Mouse (Mus musculus) heart, postnatal 10 days (tissue): ENCODE results near the gene Purb. TPM values are rescaled to one million over a fixed set of nuclear protein-coding genes. Genes with fewer than 3 reads are reported as not detected.
"Not testable (repeated sequence)": the region's sequence is repeated elsewhere in the genome, so short reads cannot be mapped to it uniquely, and the experiment has no call there.

Experiments used
- DNase-seq, 2 experiments: peaks; one replicate each; pipeline ENCODE4 v3.0.0; 2021
- intact Hi-C: fragments of 180-260 bp; cut with DNase I; formaldehyde crosslinking; loops from one replicate; pipeline ENCODE4 v1.15.1; 2025
- total RNA-seq, 2 experiments: library from RNA; stranded (reverse); gene quantifications; 2 replicates each; pipeline ENCODE4 v1.2.3; 2021

Gene Purb
- total RNA-seq, 2 experiments from 2014 or later, result 70.5 to 74.0 TPM

- intact Hi-C loops, result no loop called here
Observed at GRCm38 (mm10) chr11:6486916-6487315, 11.2 kb upstream of the Purb start.

GRCm38 (mm10) chr11:6484244-6484959, 8.7 kb upstream of the Purb start:
- intact Hi-C loops, result no loop called here
- no peak for DNase-seq

More at GRCm38 (mm10) chr11:6486916-6487315, 11.2 kb upstream of the Purb start:
- DNase-seq, result no peak

GRCm38 (mm10) chr11:6483103-6483502, 7.4 kb upstream of the Purb start:
- no peak for DNase-seq
- intact Hi-C loops, result no loop called here

GRCm38 (mm10) chr11:6481669-6482185, 6.0 kb upstream of the Purb start:
- peak; percentile 25 to 41 for DNase-seq
- intact Hi-C loops, result no loop called here

GRCm38 (mm10) chr11:6480681-6481405, 5.1 kb upstream of the Purb start:
- DNase-seq, result no peak
- intact Hi-C loops, result no loop called here

- intact Hi-C loops, result no loop called here
- no peak for DNase-seq
Observed at GRCm38 (mm10) chr11:6480191-6480590, 4.5 kb upstream of the Purb start.

- intact Hi-C loops, result no loop called here
- no peak for DNase-seq
Observed at GRCm38 (mm10) chr11:6479231-6479630, 3.5 kb upstream of the Purb start.

GRCm38 (mm10) chr11:6477350-6477749, 1.6 kb upstream of the Purb start:
- no peak for DNase-seq
- intact Hi-C loops, result no loop called here

GRCm38 (mm10) chr11:6476876-6477275, 1.2 kb upstream of the Purb start:
- intact Hi-C loops, result no loop called here

GRCm38 (mm10) chr11:6474874-6475731, 614 bp downstream of the Purb start:
- peak; percentile 72 to 77 for DNase-seq
- intact Hi-C loops, result loop anchor here (5.0 kb wide), 1 partner anchor 72 kb away; the partner anchor contains the start of gene Ccm2

More at GRCm38 (mm10) chr11:6476876-6477275, 1.2 kb upstream of the Purb start:
- DNase-seq, result no peak

GRCm38 (mm10) chr11:6474381-6474780, 1.3 kb downstream of the Purb start:
- intact Hi-C loops, result loop anchor here (5.0 kb wide), 1 partner anchor 73 kb away; the partner anchor contains the start of gene Ccm2
- DNase-seq, result no peak

GRCm38 (mm10) chr11:6472076-6472475, 3.6 kb downstream of the Purb start:
- no peak for DNase-seq
- intact Hi-C loops, result loop anchor here (2.0 to 5.0 kb wide), 2 partner anchors 57 to 75 kb away; partner anchors contain the start of gene Ccm2

GRCm38 (mm10) chr11:6471493-6471892, 4.2 kb downstream of the Purb start:
- intact Hi-C loops, result loop anchor here (5.0 kb wide), 1 partner anchor 76 kb away; the partner anchor contains the start of gene Ccm2
- no peak for DNase-seq

- intact Hi-C loops, result loop anchor here (5.0 kb wide), 1 partner anchor 76 kb away; the partner anchor contains the start of gene Ccm2
- DNase-seq, result no peak
Observed at GRCm38 (mm10) chr11:6471054-6471453, 4.7 kb downstream of the Purb start.

- DNase-seq, result no peak
- intact Hi-C loops, result no loop called here
Observed at GRCm38 (mm10) chr11:6468541-6468940, 7.2 kb downstream of the Purb start.

- intact Hi-C loops, result no loop called here
- DNase-seq, result peak; percentile 59 to 78
Observed at GRCm38 (mm10) chr11:6465122-6465521, 10.6 kb downstream of the Purb start.

GRCm38 (mm10) chr11:6463159-6463837, 12.4 kb downstream of the Purb start:
- intact Hi-C loops, result no loop called here
- DNase-seq, result no peak

GRCm38 (mm10) chr11:6456083-6456482, 19.6 kb downstream of the Purb start:
- intact Hi-C loops, result no loop called here
- DNase-seq, result no peak

- DNase-seq, intact Hi-C loops: not testable (repeated sequence)
Observed at GRCm38 (mm10) chr11:6448155-6448554, 27.6 kb downstream of the Purb start.

GRCm38 (mm10) chr11:6447493-6447892, 28.2 kb downstream of the Purb start:
- DNase-seq, result no peak
- intact Hi-C loops, result no loop called here
